Mouse (Mus musculus): ENCODE results near the gene Nes.

GRCm38 (mm10) chr3:88026823-88027222 lies 55.9 kb downstream of the Nes start:
- TF ChIP-seq POLR2A (IDR thresholded peaks at IDR 0.05; ENCODE audit: borderline replicate concordance, insufficient read depth, low read length) = no peak
- TF ChIP-seq CTCF (IDR thresholded peaks at IDR 0.05; ENCODE audit: borderline replicate concordance, insufficient read depth, low read depth, low read length) = no peak

All from cerebellum, adult 2 months (tissue).